Mouse (Mus musculus) adrenal gland, postnatal 10 days (tissue): ENCODE measurements around the gene Mrpl52. TPM values are rescaled to one million over a fixed set of nuclear protein-coding genes. Genes with fewer than 3 reads are reported as not detected.

Source experiments
- DNase-seq: peaks from one replicate; pipeline ENCODE4 v3.0.0; 2021; ENCODE audit warnings: mixed read lengths
- long read RNA-seq, 2 experiments: library from polyadenylated mRNA; stranded (forward); transcript quantifications; one replicate each; pipeline ENCODE4 v2.0.0; 2021
- total RNA-seq, 2 experiments: library from RNA; stranded (reverse); gene quantifications; 2 replicates each; pipeline ENCODE4 v1.2.3; 2021

The Mrpl52 gene
- total RNA-seq: 100 to 1,000 TPM; 204 to 212 TPM
- long read RNA-seq, experiment 1, transcript Mrpl52-201 (5 exons, 418 nt): major isoform, 120 of 152 reads
- long read RNA-seq, experiment 1, transcript Mrpl52-204 (4 exons, 463 nt): minor isoform, 6 of 152 reads
- long read RNA-seq, experiment 1, partial matches to known transcripts: 10 of 152 reads
- long read RNA-seq, experiment 1, other reads (novel, unspliced or antisense): 8 of 152 reads
- long read RNA-seq, experiment 2, transcript Mrpl52-201 (5 exons, 418 nt): major isoform, 106 of 120 reads
- long read RNA-seq, experiment 2, transcript Mrpl52-204 (4 exons, 463 nt): minor isoform, 5 of 120 reads
- long read RNA-seq, experiment 2, partial matches to known transcripts: 0 of 120 reads
- long read RNA-seq, experiment 2, other reads (novel, unspliced or antisense): 6 of 120 reads

GRCm38 (mm10) chr14:54426689-54427398, at the start of gene Mrpl52:
Gene Mrpl52, plus strand, starts transcription at chr14:54426909.
- peak; percentile 95 for DNase-seq

- no peak for DNase-seq
Measured at GRCm38 (mm10) chr14:54377166-54377565, 49.5 kb upstream of the Mrpl52 start.

DNA sequence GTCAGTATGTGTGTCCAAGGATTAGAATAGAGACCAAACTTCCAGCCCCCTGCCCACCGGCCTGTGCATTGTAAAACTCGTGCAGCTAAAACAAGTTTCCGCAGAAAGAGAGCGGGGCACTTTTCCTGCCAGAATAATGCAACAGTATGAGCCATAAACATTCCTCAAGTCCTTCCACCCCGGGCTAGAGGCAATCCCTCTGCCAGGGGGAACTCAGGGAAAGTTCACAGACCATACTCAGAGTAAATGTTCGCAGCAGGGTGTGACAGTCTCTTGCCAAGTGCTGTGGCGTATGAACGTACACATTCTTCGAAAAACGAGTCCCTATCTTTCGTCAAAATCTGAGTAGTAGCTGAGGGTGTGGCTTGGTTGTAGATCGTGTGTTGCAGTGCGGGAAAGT, 47.1 kb upstream of the Mrpl52 start:
- no peak for DNase-seq

- no peak for DNase-seq
Measured at GRCm38 (mm10) chr14:54380616-54381015, 46.1 kb upstream of the Mrpl52 start.

DNA sequence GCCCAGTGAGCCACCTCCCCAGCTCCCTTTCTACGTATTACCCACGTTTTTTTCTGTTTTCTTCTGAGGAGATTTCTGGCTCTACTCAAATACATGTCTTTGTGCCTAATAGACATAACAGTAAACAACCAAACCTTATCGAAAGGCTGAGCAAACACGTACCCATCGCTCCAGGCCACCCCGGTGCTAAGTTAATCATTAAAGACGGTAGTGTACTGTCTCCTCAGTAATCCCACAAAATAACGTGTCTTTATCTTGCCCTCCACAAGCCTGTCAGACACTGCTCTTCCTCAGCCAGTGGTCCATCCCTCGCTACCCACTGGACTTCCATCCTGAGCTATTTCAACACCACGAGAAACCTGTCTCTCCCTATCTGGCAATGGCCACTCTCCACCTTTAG, 44.9 kb upstream of the Mrpl52 start:
- DNase-seq: no peak

GRCm38 (mm10) chr14:54382641-54383040, 44.1 kb upstream of the Mrpl52 start:
- DNase-seq: no peak

GRCm38 (mm10) chr14:54383355-54383771, 43.3 kb upstream of the Mrpl52 start:
- DNase-seq: no peak

DNA sequence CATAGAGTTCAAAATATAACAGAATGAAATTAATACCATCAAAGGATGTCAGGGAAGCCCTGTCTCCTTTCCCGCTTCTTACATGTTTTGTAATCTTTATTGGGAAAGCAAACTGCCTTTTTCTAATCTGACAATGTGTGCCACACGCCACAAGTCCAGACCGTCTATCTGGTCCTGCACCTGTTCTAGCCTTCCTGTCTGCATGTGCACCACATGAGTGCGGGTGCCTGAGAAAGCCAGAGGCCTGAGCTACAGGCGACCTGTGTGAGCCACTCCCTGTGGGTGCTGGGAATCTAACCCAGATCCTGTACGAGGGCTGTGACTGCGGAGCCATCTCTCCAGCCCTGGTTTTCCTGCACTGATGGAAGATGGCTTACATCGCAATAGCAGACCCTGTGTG, 42.3 kb upstream of the Mrpl52 start:
- no peak for DNase-seq

- DNase-seq: no peak
Measured at GRCm38 (mm10) chr14:54385968-54386618, 40.6 kb upstream of the Mrpl52 start.

DNA sequence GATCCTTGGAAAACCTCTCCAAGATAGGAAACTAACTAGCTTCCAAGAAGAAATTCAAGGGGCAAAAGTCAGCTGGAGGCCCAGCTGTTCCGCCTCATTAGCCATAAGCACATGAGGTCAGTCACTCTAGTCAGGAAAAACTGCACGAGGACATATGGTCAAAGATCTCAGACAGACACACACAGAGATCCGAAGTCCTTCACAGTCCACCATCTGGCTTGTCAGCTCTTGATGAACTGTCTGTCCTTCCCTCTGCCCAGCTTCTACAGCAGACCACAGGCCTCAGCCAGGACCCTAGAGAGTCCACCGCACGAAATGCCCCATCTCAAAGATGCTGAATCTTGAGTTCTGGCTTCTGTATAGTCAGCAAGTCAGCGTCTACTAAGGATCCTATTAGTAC, 39.2 kb upstream of the Mrpl52 start:
- DNase-seq: no peak

DNA sequence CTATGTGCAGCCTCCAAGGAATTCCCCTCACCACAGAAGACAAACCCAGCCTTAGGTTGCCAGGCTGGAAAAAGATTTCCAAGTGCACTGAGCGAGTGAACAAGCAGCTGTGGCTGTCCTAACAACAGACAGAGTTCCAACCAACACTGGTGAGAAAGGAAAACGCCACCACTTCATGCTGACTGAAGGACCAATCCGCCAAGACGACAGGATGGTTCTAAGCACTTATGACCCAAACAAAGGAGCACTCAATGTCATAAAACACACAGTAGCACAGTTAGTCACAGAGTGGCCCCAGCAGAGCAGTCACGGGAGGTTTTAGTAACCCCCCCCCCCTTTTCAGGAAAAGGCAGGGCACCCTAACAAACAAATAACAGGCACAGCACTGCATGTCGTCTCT, 35.9 kb upstream of the Mrpl52 start:
- DNase-seq: no peak

DNA sequence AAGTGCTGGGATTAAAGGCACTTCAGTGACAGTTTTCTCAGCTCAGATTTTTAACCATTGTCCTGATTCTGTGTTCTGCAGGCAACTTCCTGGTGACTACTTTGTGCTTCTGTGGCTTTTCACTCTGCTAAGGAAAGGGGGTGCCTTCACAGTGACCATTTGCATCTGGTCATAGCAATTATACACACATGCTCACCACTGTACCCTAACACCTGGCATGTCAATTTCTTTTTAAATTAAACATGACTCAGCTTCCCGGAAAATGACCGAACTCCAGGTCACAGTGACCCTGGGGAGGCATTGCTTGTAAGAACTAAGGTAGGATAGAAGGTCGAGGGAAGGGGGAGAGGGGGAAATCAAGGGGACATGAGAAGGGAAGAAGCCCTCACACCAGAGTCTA, 32.9 kb upstream of the Mrpl52 start:
- no peak for DNase-seq

GRCm38 (mm10) chr14:54394309-54394708, 32.4 kb upstream of the Mrpl52 start:
- DNase-seq: no peak

- DNase-seq: no peak
Measured at GRCm38 (mm10) chr14:54396685-54397084, 30.0 kb upstream of the Mrpl52 start.

DNA sequence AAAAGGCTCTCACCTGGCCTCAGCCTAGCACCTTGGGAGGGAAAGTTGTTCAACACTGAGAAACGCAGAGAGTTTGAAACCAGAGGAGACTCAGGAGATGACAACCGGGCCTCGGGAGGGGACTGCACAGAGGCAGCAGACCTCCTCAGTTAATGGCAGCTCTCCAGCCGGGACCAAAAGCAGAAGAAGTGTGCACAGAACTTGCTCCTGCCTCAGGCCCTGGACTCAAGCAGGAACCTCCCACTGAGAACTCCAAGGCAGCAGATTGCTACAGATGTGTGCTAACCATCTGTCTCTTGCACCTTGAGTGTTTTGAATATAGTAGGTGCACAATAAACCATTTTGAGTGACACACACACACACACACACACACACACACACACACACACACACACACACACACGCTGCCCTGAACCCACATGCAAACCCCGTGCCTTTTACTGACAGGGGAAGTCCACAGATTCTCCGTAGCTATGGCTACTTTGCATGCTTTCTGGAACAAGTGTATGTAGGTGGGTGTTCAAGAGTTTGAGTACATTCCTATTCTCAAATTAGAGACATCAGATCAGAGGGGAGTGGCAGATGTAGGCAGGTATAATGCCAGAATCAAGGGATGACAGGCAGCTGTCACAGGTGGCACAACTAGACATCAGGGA, 28.7 kb upstream of the Mrpl52 start:
- no peak for DNase-seq

- DNase-seq: no peak
Measured at GRCm38 (mm10) chr14:54398528-54398916, 28.2 kb upstream of the Mrpl52 start.

GRCm38 (mm10) chr14:54398921-54399382, 27.8 kb upstream of the Mrpl52 start:
- no peak for DNase-seq

GRCm38 (mm10) chr14:54401723-54402122, 25.0 kb upstream of the Mrpl52 start:
- no peak for DNase-seq

- no peak for DNase-seq
Measured at GRCm38 (mm10) chr14:54408336-54409056, 18.2 kb upstream of the Mrpl52 start.

DNA sequence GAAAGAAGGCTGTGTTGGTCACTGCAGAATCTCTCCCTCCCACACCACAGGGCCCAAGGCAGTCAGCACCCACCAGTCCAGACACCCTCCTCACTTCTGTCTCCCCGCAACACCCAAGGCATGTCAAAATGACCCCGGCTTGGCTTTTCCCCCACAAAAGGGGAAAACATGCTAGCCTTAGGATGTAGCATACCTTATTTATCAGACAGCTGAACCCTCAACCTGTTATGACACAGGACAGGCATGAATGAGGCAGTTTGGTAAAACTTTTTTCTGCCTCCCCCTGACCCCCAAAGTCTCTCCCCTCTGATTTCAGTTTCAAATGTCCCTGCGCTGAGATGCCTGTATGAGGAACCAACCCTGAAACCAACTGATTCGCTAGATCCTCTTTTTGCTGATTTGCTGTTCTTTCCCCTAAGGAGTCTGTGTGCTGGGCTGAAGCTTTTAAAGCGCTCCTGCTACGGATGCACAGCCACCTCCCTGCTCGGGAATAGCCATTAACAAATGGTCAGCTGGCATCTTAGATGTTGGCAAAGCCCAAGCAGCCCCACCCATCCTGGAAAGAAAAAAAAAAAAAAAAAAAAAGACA, 17.6 kb upstream of the Mrpl52 start:
- DNase-seq: no peak
